Mouse (Mus musculus) Patski (cell line): Measurements from ENCODE around the gene Dnaja3. TPM values are rescaled to one million over a fixed set of nuclear protein-coding genes. Genes with fewer than 3 reads are reported as not detected.

Source experiments
- ATAC-seq: fragments of 100-300 bp; one replicate; pipeline ENCODE4 v1.8.0; 2021
- CTCF ChIA-PET: fragments of 350-600 bp; sonication (Branson Sonifier 250); formaldehyde crosslinking; loops from one replicate; lab custom pipeline; 2022; ENCODE audit warnings: inconsistent platforms; lab: Charles Lee
- POLR2A ChIA-PET: fragments of 350-600 bp; sonication (Branson Sonifier 250); formaldehyde crosslinking; loops from one replicate; lab custom pipeline; 2022; ENCODE audit warnings: antibody characterized with exemption, inconsistent platforms; lab: Charles Lee
- DNase-seq: peaks from one replicate; pipeline ENCODE4 v3.0.0-alpha.2; 2011; ENCODE audit warnings: low read depth, low spot score
- H3K27me3 ChIP-seq: fragments of 371-371 bp; one replicate; pipeline ENCODE4 v1.5.1; 2021
- CTCF ChIP-seq: fragments of 100-300 bp; IDR thresholded peaks from one replicate; pipeline ENCODE4 v1.5.1; 2021
- in situ Hi-C: fragments of 300-500 bp; cut with MboI; formaldehyde crosslinking; loops from 3 replicates; pipeline ENCODE4 v1.11.1; 2018; ENCODE audit warnings: low pct_unique_long_range_greater_than_20kb, mixed read lengths
- polyA plus RNA-seq: library from polyadenylated mRNA; unstranded; gene quantifications from one replicate; pipeline ENCODE4 v1.2.3, GENCODE M21; 2021

Gene Dnaja3
- 84.4 TPM for polyA plus RNA-seq

GRCm38 (mm10) chr16:4639831-4640237 is at the start of gene Dnaja3, which contains the start of gene Vasn:
Gene Dnaja3, plus strand, starts transcription at chr16:4639989.
Gene Vasn, plus strand, starts transcription at chr16:4639941.
- TF ChIP-seq CTCF: no peak
- ATAC-seq (peak; percentile 70), DNase-seq (peak; percentile 59)
- H3K27me3 ChIP-seq: no peaks in the 10 kb centered on the region
- ChIA-PET POLR2A (no interaction called here), CTCF (interaction anchor here (3.5 kb wide), 1 partner anchor 28 kb away, joined by 18 read pairs; no protein-coding TSS in a partner anchor)
- in situ Hi-C loops: no loop called here

- ATAC-seq (no peak), DNase-seq (no peak)
- in situ Hi-C loops: no loop called here
- no peak for TF ChIP-seq CTCF
- ChIA-PET CTCF (interaction anchor here (1.4 kb wide), 1 partner anchor 17 kb away, joined by 4 read pairs; no protein-coding TSS in a partner anchor), POLR2A (no interaction called here)
- no peaks in the 10 kb centered on the region for H3K27me3 ChIP-seq
Measured at GRCm38 (mm10) chr16:4590236-4590635, 49.6 kb upstream of the Dnaja3 start.

DNA sequence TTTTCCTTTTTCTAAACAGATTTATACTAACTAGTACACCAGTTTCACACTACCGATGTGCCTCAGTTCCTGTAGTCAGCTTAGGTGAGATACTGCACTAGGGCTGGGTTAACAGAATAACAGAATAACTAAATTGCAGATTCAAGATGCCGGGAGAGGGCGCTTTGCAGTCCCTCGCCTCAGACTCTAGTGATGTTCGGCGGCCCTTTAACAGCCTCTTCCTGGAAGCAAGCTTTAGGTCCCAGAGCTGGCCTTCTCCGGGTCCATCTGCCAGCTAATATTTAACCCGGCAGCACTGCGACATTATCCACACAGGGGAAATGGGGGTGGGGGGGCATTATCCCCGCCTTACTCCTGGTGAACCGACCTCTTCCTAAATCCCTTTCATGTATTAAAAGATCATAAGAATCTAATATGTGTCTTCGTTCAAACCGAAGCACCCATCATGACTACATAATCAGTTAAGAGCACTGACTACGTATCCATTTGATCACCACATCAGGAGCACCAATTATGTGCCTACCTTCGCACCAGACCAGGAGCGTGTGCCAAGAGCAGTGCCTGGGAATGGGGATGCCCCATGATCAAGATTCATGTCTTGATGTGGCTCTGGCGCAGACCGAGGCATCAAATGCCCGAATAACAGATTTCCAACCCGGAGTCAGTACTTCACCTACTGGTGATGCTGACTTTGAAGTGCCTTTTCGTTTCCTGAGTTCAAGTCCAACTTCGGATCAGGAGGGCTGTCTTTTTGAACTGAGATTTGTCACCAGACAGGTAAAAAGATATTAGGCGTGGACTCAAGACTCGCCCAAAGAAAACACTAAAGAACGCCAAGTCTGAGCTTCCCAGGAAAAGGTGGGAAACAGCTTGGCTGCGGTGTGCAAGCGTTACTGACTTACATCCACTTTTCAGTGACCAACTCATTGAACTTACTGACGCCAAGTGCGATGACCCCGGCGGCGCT is 46.6 kb upstream of the Dnaja3 start:
- ATAC-seq: no peak
- in situ Hi-C loops: no loop called here
- no peaks in the 10 kb centered on the region for H3K27me3 ChIP-seq
- ChIA-PET CTCF (interaction anchor here (0.9 to 6.8 kb wide), 14 partner anchors 8 to 74 kb away, joined by 3 to 94 read pairs (median 4); no protein-coding TSS in a partner anchor), POLR2A (interaction anchor here (1.1 to 5.6 kb wide), 2 partner anchors 10 to 13 kb away, joined by 3 to 34 read pairs; no protein-coding TSS in a partner anchor)
- no peak for DNase-seq
- TF ChIP-seq CTCF: no peak

DNA sequence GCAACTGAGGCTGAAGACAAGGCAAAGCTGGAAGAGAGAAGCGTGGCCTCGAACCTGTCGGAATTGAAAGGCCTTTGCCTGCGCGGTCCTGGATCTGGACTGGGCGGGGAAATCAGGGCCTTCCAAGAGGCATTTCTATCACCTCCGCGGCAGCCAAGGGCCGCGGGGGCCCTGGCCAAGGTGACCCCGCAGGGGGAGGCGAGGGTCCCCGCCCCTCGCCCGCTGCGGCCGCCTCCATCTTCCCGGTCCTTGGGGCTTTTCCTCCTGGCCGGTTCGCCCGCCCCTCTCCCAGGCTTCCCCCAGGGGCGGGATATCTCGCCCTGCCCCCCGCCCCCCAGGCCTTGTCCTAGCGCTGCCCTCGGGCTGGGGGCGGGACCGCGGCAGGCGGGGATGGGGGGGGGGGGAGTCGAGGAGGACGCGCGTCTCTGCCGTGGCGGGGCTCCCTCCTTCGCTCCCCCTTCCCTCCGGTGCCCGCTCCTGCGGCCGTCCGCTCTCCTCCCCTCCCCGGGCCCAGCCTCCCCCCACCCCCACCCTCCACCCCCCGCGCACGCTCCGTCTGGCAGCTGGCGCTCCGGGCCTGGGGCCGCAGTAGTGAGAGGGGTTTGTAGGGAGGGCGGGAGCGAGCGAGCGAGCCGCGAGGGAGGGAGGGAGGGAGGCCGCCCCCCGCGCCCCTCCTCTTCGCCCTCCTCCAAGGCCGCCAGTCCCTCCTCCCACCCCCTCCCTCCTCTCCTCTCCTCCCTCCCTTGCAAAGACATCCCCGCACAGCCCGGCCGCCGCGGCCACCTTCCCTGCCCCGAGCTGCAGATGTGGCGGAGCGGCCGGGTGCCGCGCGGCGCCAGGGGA is 45.6 kb upstream of the Dnaja3 start, which contains the start of gene Glis2:
TSS of gene Glis2 (plus strand) at position 743 of the 843 bp plus-strand sequence.
- POLR2A ChIA-PET: interaction anchor here (1.1 to 5.6 kb wide), 2 partner anchors 9 to 12 kb away, joined by 3 to 34 read pairs; no protein-coding TSS in a partner anchor
- ATAC-seq (peak; percentile 59), DNase-seq (no peak)
- in situ Hi-C loops: no loop called here
- TF ChIP-seq CTCF: no peak
- CTCF ChIA-PET: interaction anchor here (1.2 to 6.8 kb wide), 6 partner anchors 9 to 73 kb away, joined by 3 to 94 read pairs (median 4); no protein-coding TSS in a partner anchor
- H3K27me3 ChIP-seq: no peaks in the 10 kb centered on the region

DNA sequence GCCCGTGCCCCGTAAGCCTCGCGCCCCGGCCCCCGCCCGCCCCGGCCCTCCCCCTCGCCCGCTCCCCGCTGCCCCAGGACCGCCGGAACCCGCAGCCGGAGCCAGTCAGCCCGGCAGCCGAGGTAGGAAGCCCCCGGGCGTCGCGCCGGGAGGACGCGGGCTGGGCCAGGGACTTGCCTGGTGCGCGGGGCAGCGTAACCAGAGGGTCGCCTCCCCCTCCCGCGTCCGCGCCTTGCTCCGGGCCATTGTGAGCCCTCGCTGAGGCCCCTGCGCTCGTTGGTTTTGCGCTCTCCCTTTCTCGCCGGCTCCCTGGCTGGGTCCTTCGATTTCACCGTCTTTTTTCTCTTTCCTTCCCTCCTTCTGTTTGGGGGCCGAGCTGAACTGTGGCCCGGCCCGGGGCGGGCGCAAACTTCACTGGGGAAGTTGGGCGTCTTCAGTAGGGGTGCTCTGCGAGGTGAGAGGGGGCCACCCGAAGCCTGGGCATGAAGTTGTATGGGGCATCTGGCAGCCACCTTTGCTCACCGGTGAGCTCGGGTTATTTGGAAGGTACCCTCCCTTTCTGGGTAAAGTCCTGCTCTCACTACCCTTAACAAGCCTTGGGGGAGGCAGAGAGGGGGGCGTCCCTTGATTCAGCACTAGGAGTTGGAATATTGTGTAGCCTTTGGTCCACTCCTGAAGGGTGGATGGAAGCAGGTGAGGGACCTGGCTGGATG is 44.8 kb upstream of the Dnaja3 start:
- ChIA-PET CTCF (interaction anchor here (1.7 to 6.8 kb wide), 2 partner anchors 13 to 279 kb away, joined by 3 to 94 read pairs; no protein-coding TSS in a partner anchor), POLR2A (interaction anchor here (5.6 kb wide), 1 partner anchor 11 kb away, joined by 34 read pairs; no protein-coding TSS in a partner anchor)
- ATAC-seq: peak; percentile 2
- H3K27me3 ChIP-seq: no peaks in the 10 kb centered on the region
- DNase-seq: no peak
- TF ChIP-seq CTCF: no peak
- in situ Hi-C loops: no loop called here

GRCm38 (mm10) chr16:4595527-4595963 is 44.2 kb upstream of the Dnaja3 start:
- no peak for TF ChIP-seq CTCF
- ChIA-PET POLR2A (interaction anchor here (5.6 kb wide), 1 partner anchor 11 kb away, joined by 34 read pairs; no protein-coding TSS in a partner anchor), CTCF (interaction anchor here (1.7 to 6.8 kb wide), 3 partner anchors 12 to 280 kb away, joined by 3 to 94 read pairs (median 4); no protein-coding TSS in a partner anchor)
- DNase-seq: no peak
- H3K27me3 ChIP-seq: no peaks in the 10 kb centered on the region
- ATAC-seq: peak; percentile 38
- in situ Hi-C loops: no loop called here

GRCm38 (mm10) chr16:4596141-4596728 is 43.6 kb upstream of the Dnaja3 start:
- TF ChIP-seq CTCF: no peak
- H3K27me3 ChIP-seq: no peaks in the 10 kb centered on the region
- ChIA-PET POLR2A (interaction anchor here (0.9 to 5.6 kb wide), 2 partner anchors 10 to 37 kb away, joined by 3 to 34 read pairs; partner anchors contain the start of gene Tfap4), CTCF (interaction anchor here (1.7 to 6.8 kb wide), 3 partner anchors 11 to 281 kb away, joined by 3 to 94 read pairs (median 4); no protein-coding TSS in a partner anchor)
- DNase-seq (no peak), ATAC-seq (no peak)
- in situ Hi-C loops: no loop called here

DNA sequence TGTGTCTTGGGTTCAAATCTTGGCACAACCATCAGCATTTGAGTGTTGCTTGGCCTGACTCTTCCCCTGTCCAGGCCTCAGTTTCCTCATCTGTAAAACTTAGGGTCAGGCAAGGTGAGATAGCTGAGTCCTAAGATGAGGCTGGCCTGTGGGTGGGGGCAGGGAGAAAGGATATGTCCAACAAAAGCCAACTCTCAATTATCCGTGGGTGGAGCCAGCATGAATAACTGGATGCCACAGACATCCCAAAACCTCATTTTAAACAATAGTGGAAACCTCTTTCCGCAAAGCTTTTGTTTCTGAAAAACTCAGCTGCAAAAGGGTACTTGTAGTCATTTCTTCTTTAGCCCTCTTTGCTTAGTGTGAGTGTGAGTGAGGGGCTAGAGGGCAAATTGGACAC is 43.0 kb upstream of the Dnaja3 start:
- ChIA-PET CTCF (interaction anchor here (1.7 to 6.8 kb wide), 3 partner anchors 11 to 281 kb away, joined by 3 to 94 read pairs (median 4); no protein-coding TSS in a partner anchor), POLR2A (interaction anchor here (0.9 to 5.6 kb wide), 2 partner anchors 10 to 37 kb away, joined by 3 to 34 read pairs; partner anchors contain the start of gene Tfap4)
- ATAC-seq (no peak), DNase-seq (no peak)
- TF ChIP-seq CTCF: no peak
- H3K27me3 ChIP-seq: no peaks in the 10 kb centered on the region
- in situ Hi-C loops: no loop called here
